Mouse (Mus musculus) heart, embryonic 11.5 days (tissue): ENCODE measurements at regions not wholly inside any gene's neighbourhood (a gene's known extent, or its start where the extent isn't known, plus 50 kb on each side); places are given as distances from the start of the nearest gene placed in this dataset.

Source experiments
- ATAC-seq: fragments of 200-750 bp; cut with Nextera tagmentation; replicated peaks from 2 replicates; pipeline ENCODE4 v1.8.0; 2017; ENCODE audit warnings: moderate library complexity; ENCODE audit not compliant: insufficient number of reproducible peaks, low FRiP score, low TSS enrichment
- H3K27ac ChIP-seq: fragments of 300-500 bp; sonication (generic); 2 replicates; pipeline ENCODE4 v1.5.1; 2014; ENCODE audit warnings: mild to moderate bottlenecking, low read depth, low read length
- H3K27me3 ChIP-seq: fragments of 300-500 bp; sonication (generic); 2 replicates; pipeline ENCODE4 v1.6.1; 2014; ENCODE audit warnings: mild to moderate bottlenecking, low read length, mixed read lengths; ENCODE audit not compliant: control insufficient read depth, insufficient read depth
- H3K36me3 ChIP-seq: fragments of 300-500 bp; sonication (generic); 2 replicates; pipeline ENCODE4 v1.6.1; 2014; ENCODE audit warnings: mild to moderate bottlenecking, low read length, moderate library complexity, mixed read lengths; ENCODE audit not compliant: control insufficient read depth, insufficient read depth
- H3K4me1 ChIP-seq: fragments of 300-500 bp; sonication (generic); 2 replicates; pipeline ENCODE4 v1.6.1; 2014; ENCODE audit warnings: low read length; ENCODE audit not compliant: control insufficient read depth, insufficient read depth
- H3K4me2 ChIP-seq: fragments of 300-500 bp; sonication (generic); 2 replicates; pipeline ENCODE4 v1.6.1; 2014; ENCODE audit warnings: mild to moderate bottlenecking, moderate library complexity
- H3K4me3 ChIP-seq: fragments of 300-500 bp; sonication (generic); 2 replicates; pipeline ENCODE4 v1.5.1; 2014; ENCODE audit warnings: low read depth, low read length
- H3K9ac ChIP-seq: fragments of 300-500 bp; sonication (generic); 2 replicates; pipeline ENCODE4 v1.6.1; 2014; ENCODE audit warnings: mild to moderate bottlenecking, low read depth, low read length, moderate library complexity
- H3K9me3 ChIP-seq: fragments of 300-500 bp; sonication (generic); replicated peaks from 2 replicates; pipeline ENCODE4 v1.6.1; 2016; ENCODE audit warnings: low read length; ENCODE audit not compliant: control insufficient read depth
- WGBS: fragments of 180-500 bp; shearing (Covaris S2); extraction: QIAGEN DNeasy Blood & Tissue Kit; methylation state at CpG from one replicate; pipeline ENCODE4 v1.1.7; 2014; ENCODE audit not compliant: insufficient replicate concordance; 5-methylcytosine and 5-hydroxymethylcytosine counted together

- H3K27me3 ChIP-seq, result no peaks in the 10 kb centered on the region
- ATAC-seq, result no peak
- H3K9me3 ChIP-seq, result no peaks in the 10 kb centered on the region
- 65% methylated on average over 20 of the region's 20 CpGs for WGBS
- no peaks in the 10 kb centered on the region for H3K36me3 ChIP-seq
- H3K4me1 ChIP-seq, result peaks cover 12% of the 10 kb centered on the region
- no peak overlapping the region for H3K9ac ChIP-seq
- peak overlapping the region; percentile 16; the same call in 1 of the 2 replicates for H3K27ac ChIP-seq
- H3K4me3 ChIP-seq, result no peak overlapping the region
- H3K4me2 ChIP-seq, result no peak overlapping the region
These were observed 196.1 kb downstream of the Gm19410 start for GRCm38 (mm10) chr8:35961615-35962220.

- Histone ChIP-seq H3K27ac (peak overlapping the region; percentile 57; the same call in 1 of the 2 replicates), H3K9ac (no peak overlapping the region), H3K9me3 (no peaks in the 10 kb centered on the region), H3K36me3 (no peaks in the 10 kb centered on the region), H3K27me3 (no peaks in the 10 kb centered on the region), H3K4me1 (peaks cover 12% of the 10 kb centered on the region), H3K4me2 (no peak overlapping the region), H3K4me3 (no peak overlapping the region)
- WGBS, result 15% methylated on average over 1 of the region's 1 CpGs
- no peak for ATAC-seq
These were observed 199.3 kb downstream of the Gm19410 start for GRCm38 (mm10) chr8:35964932-35965331.

- Histone ChIP-seq H3K27me3 (no peaks in the 10 kb centered on the region), H3K27ac (no peak overlapping the region), H3K9me3 (no peaks in the 10 kb centered on the region), H3K36me3 (no peaks in the 10 kb centered on the region), H3K4me1 (peaks cover 9% of the 10 kb centered on the region), H3K4me2 (no peak overlapping the region), H3K9ac (no peak overlapping the region), H3K4me3 (no peak overlapping the region)
- WGBS, result 66% methylated on average over 9 of the region's 9 CpGs
- no peak for ATAC-seq
These were observed 202.8 kb downstream of the Gm19410 start for GRCm38 (mm10) chr8:35968341-35968740.

DNA sequence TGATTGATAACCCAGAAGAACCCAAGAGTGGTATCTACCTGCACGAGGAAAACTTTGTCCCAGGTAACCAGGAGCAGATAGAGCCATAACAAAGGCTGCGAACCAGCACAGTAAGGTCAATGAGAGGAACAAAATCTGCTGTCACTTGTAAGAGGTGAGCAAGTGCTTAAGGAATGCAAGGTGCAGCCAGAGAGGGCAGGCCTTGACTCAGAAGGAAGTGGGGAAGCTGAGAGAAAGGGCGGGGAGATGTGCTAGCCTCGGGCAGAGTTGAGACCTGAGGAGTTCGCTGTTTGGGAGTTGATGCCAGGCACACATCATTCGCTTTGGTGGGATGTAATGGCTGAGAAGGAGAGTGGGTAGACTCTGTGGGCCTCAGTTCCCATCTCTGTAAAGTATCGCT lies 205.5 kb downstream of the Gm19410 start:
- 76% methylated on average over 7 of the region's 7 CpGs for WGBS

DNA sequence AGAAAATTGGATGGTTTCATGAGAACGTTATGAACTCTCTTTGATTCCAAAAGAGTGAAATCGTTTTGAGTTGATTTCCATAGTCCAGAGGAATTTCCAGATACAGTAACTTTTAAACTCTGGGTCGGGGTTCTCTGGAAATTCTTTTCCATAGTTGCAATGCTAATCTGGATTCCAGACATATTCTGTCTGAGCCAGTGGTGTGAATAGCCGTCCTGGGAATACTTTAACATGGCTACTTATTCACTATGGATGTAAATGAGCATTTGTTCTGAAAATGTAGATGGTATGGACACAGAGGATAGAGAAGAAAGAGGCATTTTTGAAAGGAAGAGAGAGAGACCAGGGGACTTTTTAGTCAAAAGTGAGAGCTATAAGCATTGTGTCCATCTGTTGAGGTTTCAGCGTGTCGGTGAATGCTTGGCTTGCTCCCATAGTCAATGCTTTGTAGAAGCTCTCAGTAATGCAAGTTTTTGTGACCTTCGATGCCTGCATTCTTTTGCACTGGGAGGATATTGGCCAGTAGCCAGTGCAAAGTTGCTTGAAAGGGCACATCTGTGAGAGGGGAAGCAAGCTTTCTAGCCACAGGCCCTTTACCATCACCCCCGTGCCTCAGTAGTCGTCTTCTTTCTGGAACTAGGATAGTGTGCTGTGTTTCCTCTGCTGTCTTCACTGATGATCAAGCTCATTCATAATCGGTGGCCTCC lies 208.9 kb downstream of the Gm19410 start:
- Histone ChIP-seq H3K4me3 (no peak overlapping the region), H3K4me1 (no peaks in the 10 kb centered on the region), H3K27ac (no peak overlapping the region), H3K27me3 (no peaks in the 10 kb centered on the region), H3K9ac (no peak overlapping the region), H3K4me2 (no peak overlapping the region), H3K9me3 (no peaks in the 10 kb centered on the region), H3K36me3 (no peaks in the 10 kb centered on the region)
- WGBS, result 70% methylated on average over 10 of the region's 10 CpGs
- no peak for ATAC-seq

More for the DNA sequence above, 205.5 kb downstream of the Gm19410 start:
- no peak overlapping the region for H3K9ac ChIP-seq
- H3K4me3 ChIP-seq, result no peak overlapping the region
- H3K4me1 ChIP-seq, result no peaks in the 10 kb centered on the region
- H3K4me2 ChIP-seq, result no peak overlapping the region
- ATAC-seq, result no peak
- no peak overlapping the region for H3K27ac ChIP-seq
- H3K27me3 ChIP-seq, result no peaks in the 10 kb centered on the region
- no peaks in the 10 kb centered on the region for H3K9me3 ChIP-seq
- H3K36me3 ChIP-seq, result no peaks in the 10 kb centered on the region

DNA sequence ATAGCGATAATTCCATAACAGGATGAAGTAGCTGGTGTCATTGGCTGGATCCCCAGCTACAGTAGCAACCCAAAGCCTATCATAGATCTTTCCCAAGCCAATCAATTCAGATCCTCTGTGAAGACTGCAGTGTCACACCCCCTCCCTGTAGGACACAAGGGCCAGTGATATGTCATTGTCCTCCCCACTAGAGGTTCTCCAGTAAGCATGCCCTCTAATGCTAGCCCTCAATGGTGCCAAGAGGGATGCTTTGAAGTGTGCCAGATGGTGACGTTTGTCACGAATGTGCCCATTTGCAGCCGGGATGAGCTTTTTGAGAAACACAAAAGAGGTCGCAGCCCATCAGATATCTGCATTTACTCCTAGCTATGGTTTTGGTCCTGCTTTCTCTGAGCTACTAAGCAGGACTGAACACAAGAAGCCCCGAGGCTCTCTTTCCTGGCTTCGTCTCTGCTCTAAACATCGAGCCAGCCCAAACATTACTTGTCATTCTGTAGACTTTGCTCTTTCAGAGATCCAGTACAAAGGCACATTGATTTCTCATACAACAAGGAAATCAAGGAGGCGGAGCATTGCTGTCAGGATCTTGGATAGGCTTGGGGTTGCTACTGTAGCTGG lies 214.2 kb downstream of the Gm19410 start:
- WGBS, result 83% methylated on average over 9 of the region's 9 CpGs
- H3K27me3 ChIP-seq, result no peaks in the 10 kb centered on the region
- no peak overlapping the region for H3K4me2 ChIP-seq
- no peak overlapping the region for H3K9ac ChIP-seq
- no peaks in the 10 kb centered on the region for H3K9me3 ChIP-seq
- H3K4me1 ChIP-seq, result no peaks in the 10 kb centered on the region
- ATAC-seq, result no peak
- H3K27ac ChIP-seq, result no peak overlapping the region
- no peaks in the 10 kb centered on the region for H3K36me3 ChIP-seq
- H3K4me3 ChIP-seq, result no peak overlapping the region

GRCm38 (mm10) chr8:35983083-35983482 lies 217.5 kb downstream of the Gm19410 start:
- Histone ChIP-seq H3K9me3 (no peaks in the 10 kb centered on the region), H3K4me1 (no peaks in the 10 kb centered on the region), H3K9ac (no peak overlapping the region), H3K4me2 (no peak overlapping the region), H3K4me3 (no peak overlapping the region), H3K27me3 (no peaks in the 10 kb centered on the region), H3K27ac (no peak overlapping the region), H3K36me3 (no peaks in the 10 kb centered on the region)
- WGBS, result 51% methylated on average over 2 of the region's 2 CpGs
- no peak for ATAC-seq

DNA sequence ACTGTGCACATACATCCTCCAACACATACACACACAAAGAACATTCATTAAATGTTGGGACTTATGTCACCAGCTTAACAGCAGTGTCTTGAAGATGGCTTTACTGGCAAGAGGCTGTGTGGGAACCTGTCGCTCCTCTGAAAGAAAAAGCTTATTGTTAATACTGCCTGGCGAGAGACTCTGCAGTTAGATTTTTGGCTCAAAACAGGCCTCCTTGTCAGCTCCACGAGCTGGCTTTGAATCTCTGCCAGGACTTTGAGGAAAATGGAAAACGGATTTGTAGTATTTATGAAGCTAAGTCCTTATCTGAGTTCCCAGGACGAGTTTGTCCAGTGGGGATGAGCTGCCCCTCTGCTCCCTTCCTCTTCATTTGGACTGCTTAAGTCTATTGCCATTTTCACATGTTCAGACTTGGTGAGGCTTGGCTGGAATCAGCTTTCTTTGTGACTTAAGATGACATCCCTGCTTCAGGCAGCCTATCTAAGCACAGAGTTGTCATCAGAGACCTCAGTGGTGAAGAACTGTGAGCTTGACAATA lies 219.6 kb downstream of the Gm19410 start:
- H3K9ac ChIP-seq, result no peak overlapping the region
- H3K4me1 ChIP-seq, result no peaks in the 10 kb centered on the region
- 0 out of 2 replicates have a peak, but pooled peaks cover 5% of the 10 kb centered on the region for H3K9me3 ChIP-seq
- 41% methylated on average over 5 of the region's 5 CpGs for WGBS
- no peaks in the 10 kb centered on the region for H3K36me3 ChIP-seq
- ATAC-seq, result no peak
- H3K4me3 ChIP-seq, result no peak overlapping the region
- H3K4me2 ChIP-seq, result no peak overlapping the region
- H3K27ac ChIP-seq, result 0 out of 2 replicates have a peak overlapping the region, but pooled peaks have one; percentile 30
- H3K27me3 ChIP-seq, result no peaks in the 10 kb centered on the region
